Comparison of ENCODE assay signal across 18 mouse cellular contexts in genomic region chr1:142403602-142404001, GRCm38 (mm10).
DNase-seq lines count a peak whose midpoint lies in the region; ATAC-seq lines count a peak whose summit lies in the region.
"Had no signal": no experiment of that assay in that cellular context is flagged by ENCODE, and none has a peak within 500 bp of the region (broad histone marks: within the 10 kb centered on the region; RNA-seq: fewer than 3 reads in every experiment).

No protein-coding gene starts in this region.

- 73% methylated on average over 5 of the region's 5 CpGs for WGBS in heart, embryonic 12.5 days

- peak; percentile 76 for DNase-seq in heart, adult 11 months
- DNase-seq: adrenal gland, adult 2 months; adrenal gland, adult 8-10 months; adrenal gland, postnatal 10 days; adrenal gland, postnatal 14 days; adrenal gland, postnatal 25 days; adrenal gland, postnatal 36 days; B cell, adult 2 months; cerebellum, adult 11 months; cerebellum, adult 11-12 months; cerebellum, adult 18-20 months; cerebellum, adult 2 months had no signal

- no peaks in the 10 kb centered on the region for H3K36me3 ChIP-seq in heart, embryonic 12.5 days
- H3K36me3 ChIP-seq: G1E had no signal

- H3K27ac ChIP-seq in heart, embryonic 12.5 days (ENCODE audit: poor library complexity, severe bottlenecking): no peak overlapping the region

- no peak overlapping the region for H3K9ac ChIP-seq in heart, embryonic 12.5 days

- H3K4me1 ChIP-seq in heart, embryonic 12.5 days (replicated peaks): no peaks in the 10 kb centered on the region

- no peak overlapping the region for H3K4me3 ChIP-seq in heart, embryonic 12.5 days

- ATAC-seq in heart, embryonic 12.5 days (ENCODE audit: insufficient number of reproducible peaks, low FRiP score): no peak
- ATAC-seq: activated CD4-positive, CD25-positive, alpha-beta regulatory T cell, adult 4 months; CD4-positive, CD25-positive, alpha-beta regulatory T cell, adult 4 months; Patski had no signal

- H3K27me3 ChIP-seq in heart, embryonic 12.5 days (replicated peaks): no peaks in the 10 kb centered on the region
- H3K27me3 ChIP-seq: CH12.LX, Patski had no signal

- H3K9me3 ChIP-seq in heart, embryonic 12.5 days (replicated peaks): no peaks in the 10 kb centered on the region

- H3K4me2 ChIP-seq in heart, embryonic 12.5 days: no peak overlapping the region
